Mouse (Mus musculus) left cerebral cortex, postnatal 14 days (tissue): ENCODE measurements around the gene Trip13. TPM values are rescaled to one million over a fixed set of nuclear protein-coding genes. Genes with fewer than 3 reads are reported as not detected.

ENCODE experiments used
- DNase-seq, 2 experiments: peaks; one replicate each; pipeline ENCODE4 v3.0.0; 2021 to 2022; ENCODE audit warnings: low spot score in 2 of 2, mixed read lengths in 1 of 2
- intact Hi-C: fragments of 180-260 bp; cut with DNase I; formaldehyde crosslinking; loops from one replicate; pipeline ENCODE4 v1.15.1; 2025
- long read RNA-seq, 2 experiments: library from polyadenylated mRNA; stranded (forward); transcript quantifications; one replicate each; pipeline ENCODE4 v2.0.0; 2021
- total RNA-seq, 2 experiments: library from RNA; stranded (reverse); gene quantifications; 2 replicates each; pipeline ENCODE4 v1.2.3; 2021

The Trip13 gene
- total RNA-seq: 1 to 10 TPM in 1 of 2 experiments, under 1 TPM in 1; 0.61 to 1.3 TPM
- long read RNA-seq, experiment 1, partial matches to known transcripts: 0 of 2 reads
- long read RNA-seq, experiment 1, other reads (novel, unspliced or antisense): 1 of 2 reads
- long read RNA-seq, experiment 2, partial matches to known transcripts: 0 of 1 reads
- long read RNA-seq, experiment 2, other reads (novel, unspliced or antisense): 1 of 1 reads

DNA sequence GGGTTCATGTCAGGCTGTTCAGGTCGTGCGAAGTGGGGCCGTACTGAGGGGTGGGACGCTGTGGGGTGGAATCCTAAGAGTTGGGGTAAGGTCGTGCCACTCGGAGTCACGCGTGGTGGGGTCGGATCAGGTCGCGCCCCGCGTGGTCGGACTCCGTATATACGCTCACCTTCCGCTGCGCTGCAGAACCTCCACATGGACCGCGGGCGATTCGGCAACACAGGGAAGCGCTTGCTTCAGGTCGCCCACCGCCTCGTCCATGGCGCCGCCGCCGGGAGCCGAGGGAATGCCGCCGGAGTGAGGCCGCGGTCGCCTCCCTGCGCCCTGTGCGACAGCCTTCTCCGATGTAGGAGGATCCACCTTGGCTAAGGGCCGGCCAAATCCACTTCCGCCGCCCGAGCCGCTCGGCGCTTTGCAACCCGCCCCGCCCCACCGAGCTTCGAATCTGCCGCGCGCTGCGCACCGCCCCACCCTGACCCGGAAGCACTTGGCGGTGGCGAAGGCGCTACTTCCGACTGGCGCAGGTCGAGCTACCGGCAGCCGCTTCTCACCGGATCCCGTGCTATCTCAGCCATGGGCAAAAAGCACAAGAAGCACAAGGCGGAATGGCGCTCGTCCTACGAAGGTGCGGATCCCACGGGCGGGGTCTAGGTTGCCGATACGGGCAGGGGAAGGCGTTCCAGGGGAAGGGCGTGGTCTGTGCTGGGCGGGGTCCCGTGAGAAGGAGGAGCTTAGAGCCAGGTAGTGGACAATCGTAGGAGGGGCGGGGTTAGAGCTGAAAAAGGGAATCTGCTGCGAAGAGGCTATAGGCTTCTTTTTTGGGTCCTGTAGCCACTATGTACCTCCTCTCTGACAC, at the start of gene Trip13, which contains the start of gene Brd9:
Trip13 (minus strand) TSS at position 464 of the 856 bp plus-strand sequence.
Brd9 (plus strand) TSS at position 491 of the 856 bp plus-strand sequence.
- DNase-seq: peak; percentile 87 to 89
- intact Hi-C loops: no loop called here

DNA sequence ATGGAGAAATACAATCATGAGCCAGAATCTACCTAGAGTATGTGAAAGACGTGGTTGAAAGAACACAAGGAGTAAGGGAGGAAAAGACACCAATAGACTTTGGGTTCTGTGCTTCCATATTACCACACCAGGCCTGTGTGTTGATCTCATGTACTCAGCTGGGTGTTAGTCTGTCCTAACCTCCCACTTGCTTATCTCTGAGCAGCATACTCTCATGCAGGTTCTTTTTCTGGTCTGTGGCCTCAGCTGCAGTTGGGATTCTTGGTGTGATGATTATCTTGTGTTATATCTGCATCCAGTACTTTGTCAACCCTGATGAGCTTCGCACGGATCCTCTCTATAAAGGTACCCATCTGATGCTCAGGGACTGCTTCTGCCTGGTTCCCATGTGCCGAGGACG, 39.4 kb upstream of the Trip13 start:
- intact Hi-C loops: loop anchor here (10.0 kb wide), 1 partner anchor 188 kb away; no protein-coding TSS in a partner anchor
- DNase-seq: no peak

DNA sequence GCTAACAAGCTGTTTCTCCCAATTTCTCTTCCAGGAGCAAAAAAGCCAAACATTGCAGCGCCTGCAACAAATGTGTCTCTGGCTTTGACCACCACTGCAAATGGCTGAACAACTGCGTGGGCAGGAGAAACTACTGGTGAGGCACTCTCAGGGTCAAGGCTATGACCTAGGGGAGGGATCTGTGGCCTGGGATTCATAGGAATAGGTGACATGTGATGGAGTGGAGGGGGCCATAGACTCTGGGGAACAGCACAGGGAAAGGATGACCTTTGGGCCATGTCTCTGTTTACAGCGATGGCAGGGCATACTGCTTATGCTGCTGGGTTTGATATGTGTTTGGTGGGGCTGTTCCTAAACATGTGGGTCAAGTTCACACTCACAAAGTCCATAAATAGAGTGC, 36.9 kb upstream of the Trip13 start:
- intact Hi-C loops: loop anchor here (5.0 to 10.0 kb wide), 2 partner anchors 190 to 328 kb away; no protein-coding TSS in a partner anchor
- no peak for DNase-seq

DNA sequence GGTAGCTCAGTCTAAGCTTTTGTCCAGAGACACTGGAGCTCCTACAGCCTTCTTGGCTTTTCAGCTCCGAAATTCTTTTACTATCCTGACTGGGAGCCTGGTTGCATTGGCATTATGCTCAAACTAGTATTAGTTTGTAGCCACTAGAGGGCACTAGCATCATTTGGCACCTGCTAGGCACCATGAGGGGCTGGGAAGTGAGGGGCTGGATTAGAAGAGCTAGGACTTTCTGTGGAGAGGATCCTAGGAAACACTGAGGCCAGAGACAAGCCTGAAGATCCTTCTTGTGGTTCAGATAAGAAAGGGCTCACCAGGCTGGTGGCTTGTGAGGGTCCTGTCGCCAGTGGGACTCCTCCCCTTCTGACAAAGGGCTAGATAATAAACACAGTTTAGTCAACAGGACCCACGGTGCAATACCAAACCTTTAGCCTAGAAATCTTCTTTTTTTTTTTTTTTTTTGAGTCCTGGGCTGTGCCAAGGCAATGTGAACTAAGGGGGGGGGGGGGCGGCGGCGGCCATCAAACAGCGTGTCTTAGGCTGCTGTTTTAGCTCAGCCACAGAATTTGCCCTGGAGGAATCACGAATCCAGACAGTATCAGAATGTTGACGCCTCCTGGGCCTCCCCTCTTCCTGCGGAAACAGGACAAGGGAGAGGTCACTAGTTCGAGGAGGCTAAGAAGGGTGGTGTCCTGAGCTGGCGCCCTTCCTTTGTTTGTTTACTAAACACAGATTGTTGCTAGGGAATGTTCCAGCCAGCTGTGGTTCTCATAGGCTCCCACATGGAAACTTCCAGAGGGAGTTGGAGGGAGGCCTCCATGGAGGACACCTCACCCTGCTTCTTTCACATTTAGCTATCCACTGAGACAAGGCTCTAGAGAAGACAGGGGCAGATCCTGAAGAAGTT, 33.2 kb upstream of the Trip13 start:
- intact Hi-C loops: loop anchor here (2.0 to 10.0 kb wide), 3 partner anchors 56 to 332 kb away; no protein-coding TSS in a partner anchor
- peak; percentile 73 to 77 for DNase-seq

DNA sequence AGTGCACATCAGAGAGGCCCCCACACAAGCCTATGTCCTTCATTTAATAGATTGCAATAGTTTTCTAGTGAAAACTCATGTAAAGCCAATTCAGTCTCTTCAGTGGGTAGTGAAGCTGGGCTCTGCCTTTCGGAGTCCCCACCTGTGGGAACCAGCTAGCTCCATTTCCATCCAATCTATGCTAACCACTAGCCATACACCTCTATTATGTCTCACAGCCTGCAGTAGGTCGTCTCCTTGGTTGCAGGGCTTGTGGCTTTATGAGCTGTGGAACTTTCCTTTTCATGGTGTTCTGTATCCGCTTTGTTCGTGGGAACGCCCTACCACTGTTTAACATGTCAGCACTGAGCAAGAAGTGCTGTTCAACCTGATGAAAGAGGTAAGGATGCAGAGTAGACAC, 26.0 kb upstream of the Trip13 start, which contains the start of gene Zdhhc11:
Zdhhc11 (plus strand) TSS at position 301 of the 400 bp plus-strand sequence.
- no peak for DNase-seq
- intact Hi-C loops: no loop called here

DNA sequence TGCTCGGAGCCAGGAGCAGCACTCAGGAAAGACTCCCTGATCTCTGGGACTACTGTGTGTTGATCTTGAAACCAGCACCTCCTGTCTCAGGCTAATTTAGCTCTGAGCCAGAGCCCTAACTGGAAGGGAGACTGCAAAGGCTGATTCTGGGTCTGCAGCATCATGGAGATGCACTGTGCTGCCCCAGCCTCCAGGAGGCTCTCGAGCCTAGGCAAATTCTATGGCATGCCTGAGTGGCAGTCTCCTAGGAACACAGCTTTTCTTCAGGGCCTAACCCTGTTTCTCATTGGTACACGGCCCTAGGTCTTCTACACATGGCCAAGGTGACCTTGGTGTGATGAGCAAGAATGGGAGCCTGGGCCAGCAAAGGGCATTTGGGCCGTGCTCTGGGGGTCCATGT, 23.6 kb upstream of the Trip13 start:
- intact Hi-C loops: no loop called here
- peak in 1 of 2 experiments; percentile 30 for DNase-seq

DNA sequence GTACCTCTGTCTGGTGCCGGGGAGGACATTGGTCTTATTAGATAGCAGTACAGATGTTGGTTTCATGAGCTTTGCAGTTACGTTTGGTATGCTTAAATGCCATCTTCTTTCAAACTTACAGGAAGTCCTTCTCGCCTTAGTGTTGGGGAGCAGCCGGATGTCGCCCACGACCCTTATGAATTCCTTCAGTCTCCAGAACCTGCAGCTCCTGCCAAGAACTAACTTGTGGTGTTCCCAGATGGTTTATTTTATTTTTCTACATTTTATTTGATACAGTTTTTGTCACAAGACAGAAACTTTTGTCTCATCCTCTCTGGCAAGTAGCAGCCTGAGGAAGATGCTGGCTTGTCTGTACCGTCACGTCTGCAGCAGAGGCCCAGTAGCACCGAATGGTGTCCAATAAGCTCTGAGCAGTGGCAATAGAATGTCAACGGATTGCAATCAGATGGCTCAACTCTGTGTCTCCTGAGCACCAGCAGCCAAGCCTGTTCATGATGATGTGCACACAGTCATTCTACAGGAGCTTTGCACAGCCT, 22.6 kb upstream of the Trip13 start:
- intact Hi-C loops: no loop called here
- DNase-seq: peak in 1 of 2 experiments; percentile 37

DNA sequence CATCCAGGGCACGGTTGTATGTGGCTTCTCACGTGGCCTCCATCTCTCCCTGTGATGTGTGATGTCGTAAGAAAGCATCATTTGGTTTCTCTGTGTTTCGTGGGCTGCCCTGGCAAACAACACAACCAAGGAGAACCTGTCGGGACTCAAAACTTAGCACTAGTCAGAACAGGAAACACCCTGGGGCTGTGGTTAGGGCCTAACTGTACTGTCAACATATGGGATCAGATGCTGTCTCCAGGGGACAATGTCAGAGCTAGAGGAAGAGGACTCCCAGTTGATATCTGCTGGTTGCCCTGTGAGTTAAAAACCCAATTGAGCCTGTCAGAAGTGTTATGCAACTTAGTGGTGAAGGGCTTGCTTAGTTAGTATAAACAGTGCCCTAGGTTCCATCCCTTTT, 17.9 kb upstream of the Trip13 start:
- intact Hi-C loops: no loop called here
- DNase-seq: no peak

DNA sequence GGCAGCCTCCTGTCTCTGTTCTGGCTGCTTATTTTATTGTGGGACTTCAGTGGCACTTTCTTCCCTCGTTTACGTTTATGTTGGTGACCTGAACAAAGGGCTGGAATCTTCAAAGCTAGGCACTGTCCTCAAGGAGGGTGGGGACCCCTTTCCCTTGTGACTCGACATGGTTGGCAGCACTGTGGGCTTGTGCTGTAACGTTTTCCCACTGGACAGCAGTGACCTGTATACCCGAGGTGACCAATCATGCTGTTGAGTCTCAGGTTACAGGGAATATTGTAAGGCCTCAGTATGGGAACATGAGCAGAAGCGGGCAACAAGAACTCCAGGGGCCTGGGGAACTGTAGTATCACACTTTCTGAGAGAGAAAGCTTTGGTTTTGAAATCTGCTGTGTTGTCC, 17.1 kb upstream of the Trip13 start:
- no peak for DNase-seq
- intact Hi-C loops: no loop called here

DNA sequence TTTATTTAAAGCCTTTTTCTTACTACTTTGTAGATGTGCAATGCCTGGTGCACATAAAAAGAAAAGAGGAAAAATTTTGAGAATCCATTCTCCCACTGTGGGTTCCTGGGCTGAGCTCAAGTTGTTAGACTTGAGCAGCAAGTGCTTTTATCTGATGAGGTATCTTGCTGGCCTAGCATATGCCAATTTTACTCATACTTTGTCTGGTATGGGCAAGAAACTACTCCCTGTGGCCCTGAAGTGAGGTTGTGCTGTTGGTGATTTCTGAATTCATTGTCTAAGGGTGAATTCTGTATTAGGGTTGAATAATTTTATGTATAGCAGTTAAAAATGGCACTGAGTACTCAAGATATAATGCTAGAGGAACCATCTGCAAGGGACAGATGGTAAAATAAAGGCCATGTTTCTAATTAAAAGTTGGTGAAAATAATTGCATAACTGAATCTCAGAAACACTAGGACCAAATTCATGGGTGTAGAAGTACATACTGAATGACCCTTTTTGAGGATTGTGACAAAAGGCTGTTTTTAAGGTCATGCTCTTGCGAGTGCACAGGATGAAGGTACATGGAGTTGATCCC, 16.1 kb upstream of the Trip13 start:
- no peak for DNase-seq
- intact Hi-C loops: no loop called here

DNA sequence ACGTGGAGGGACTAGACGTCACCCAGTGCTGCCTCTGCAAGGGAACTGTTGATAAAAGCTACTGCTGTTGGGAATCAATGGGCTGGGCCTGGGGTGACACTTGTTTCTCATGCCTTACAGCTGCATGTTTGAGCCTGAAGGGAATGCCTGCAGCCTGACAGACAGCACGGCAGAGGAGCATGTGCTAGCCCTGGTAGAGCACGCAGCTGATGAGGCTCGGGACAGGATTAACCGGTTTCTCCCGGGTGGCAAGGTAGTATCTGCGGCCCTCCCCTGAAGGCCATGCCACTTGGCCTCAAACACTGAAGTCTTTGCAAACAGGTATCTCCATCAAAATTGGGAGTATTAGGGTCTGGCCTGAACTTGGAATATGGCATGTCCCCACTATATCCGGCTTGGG, 7.0 kb upstream of the Trip13 start:
- intact Hi-C loops: no loop called here
- DNase-seq: no peak

DNA sequence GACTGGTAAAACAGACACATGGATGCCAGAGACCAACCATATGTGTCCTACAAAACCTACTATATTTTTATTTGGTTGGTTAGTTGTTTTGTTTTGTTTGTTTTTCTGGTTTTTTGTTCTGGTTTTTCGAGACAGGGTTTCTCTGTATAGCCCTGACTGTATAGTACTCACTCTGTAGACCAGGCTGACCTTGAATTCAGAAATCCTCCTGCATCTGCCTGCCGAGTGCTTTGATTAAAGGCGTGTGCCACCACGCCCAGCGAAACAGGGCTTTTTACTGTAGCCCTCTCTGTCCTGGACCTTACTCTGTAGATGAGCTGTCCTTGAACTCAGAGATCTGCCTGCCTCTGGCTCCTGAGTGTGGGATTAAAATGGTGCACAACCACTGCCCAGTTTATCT, 1.5 kb upstream of the Trip13 start:
- DNase-seq: no peak
- intact Hi-C loops: no loop called here

DNA sequence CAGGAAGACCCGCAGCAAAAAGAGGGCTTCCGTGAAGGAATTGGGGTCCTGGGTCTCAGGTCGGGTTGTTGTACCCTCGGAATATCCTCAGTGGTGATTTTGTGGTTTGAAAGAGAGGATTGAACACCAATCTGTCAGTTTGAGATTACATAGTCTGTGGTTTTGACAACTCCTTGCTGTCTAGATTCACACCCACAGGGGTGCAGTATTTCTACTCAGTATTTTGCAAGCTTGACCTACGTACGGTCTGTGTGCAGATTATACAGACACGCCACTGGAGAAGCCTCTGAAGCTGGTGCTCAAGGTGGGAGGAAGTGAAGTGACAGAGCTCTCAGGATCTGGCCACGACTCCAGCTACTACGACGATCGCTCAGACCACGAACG, 585 bp upstream of the Trip13 start:
- intact Hi-C loops: no loop called here
- no peak for DNase-seq

DNA sequence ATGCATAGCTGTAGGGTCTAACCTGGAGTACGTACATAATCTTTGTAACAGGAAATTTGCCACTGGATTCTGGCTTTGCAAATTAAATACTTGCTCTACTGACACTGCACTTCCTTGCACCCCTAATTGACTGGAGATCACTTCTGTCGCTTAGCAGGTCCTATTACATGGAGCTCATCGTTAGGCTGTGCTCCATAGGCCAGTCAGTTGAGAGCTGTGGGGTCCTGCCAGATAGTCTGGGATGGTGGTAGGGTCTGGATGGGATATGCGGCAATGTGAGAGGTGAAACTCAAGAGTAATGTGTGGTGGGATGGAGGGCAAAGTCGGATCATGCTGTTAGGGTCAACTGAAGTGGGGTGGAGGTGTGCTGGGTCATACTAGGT, 655 bp downstream of the Trip13 start:
- intact Hi-C loops: no loop called here
- DNase-seq: no peak

DNA sequence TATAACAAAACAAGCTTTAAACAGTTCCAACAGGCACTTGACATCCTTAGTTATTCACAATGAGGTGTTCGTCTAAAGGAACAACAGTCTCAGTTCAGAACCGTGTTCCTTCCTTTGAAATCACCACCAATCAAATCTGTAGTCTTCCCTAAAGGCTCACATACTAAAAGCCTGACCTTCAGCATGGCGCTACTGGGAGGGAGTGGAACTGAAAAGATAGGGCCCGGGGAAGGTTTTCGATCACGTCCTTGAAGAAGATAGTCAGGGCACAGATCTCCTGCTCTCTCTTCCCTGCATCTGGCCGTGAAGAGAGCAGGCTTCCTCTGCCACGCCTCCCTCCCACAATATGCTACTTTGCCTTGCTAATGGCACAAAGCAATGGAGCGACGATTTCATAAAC, 5.4 kb downstream of the Trip13 start:
- DNase-seq: no peak

DNA sequence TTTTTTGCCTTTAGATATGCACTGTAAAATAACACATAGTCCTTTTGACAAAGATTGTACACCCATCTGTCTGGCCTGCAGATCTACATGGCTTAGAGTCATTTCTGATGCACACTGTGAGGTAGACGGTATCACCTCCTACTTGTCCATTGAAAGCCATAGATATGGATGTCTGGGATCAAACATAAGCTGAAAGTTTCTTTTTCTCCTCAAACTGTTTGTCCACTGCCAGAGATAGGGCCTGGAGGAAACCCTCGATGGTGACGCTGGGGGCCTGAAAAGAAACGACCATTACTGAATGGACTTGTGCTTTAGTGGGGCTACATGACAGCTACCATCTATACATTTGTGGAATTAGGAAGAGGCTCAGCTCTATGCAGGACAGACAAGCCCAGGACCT, 24.5 kb downstream of the Trip13 start:
- intact Hi-C loops: no loop called here
- no peak for DNase-seq

More for the DNA sequence above, 5.4 kb downstream of the Trip13 start:
- intact Hi-C loops: no loop called here

DNA sequence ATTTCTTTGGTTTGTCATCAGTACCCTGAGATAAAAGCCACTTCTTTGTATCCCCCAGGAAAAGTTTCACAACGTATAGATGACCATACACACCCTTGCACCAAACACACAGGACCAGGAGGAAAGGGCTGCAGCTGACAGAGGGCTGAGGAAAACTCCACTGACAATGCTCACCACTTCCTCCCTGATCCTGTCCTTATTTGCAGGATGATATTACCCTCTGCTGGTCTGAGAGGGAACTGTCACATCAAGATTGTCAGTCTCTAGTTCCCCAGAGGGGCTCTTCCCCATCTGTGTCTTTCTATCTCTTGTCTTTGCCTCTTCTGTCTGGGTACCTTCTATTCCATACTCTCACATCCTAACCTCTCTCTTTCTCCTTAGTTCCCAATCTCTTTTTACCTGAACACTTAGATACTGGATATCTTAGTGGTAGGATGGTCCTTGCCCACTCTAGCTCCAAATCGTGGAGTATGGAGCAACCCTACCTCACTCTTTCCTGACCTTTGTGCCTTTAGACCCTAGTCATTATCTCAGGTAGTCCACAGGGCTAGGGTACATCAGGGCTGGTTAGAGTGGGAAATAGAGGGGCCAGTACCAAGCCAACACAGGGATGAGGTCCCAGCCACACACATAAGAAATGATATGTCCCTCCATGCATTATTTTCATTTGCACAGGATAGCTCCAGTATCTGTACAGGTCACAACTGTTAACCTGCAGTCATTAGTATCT, 29.7 kb downstream of the Trip13 start:
- DNase-seq: peak; percentile 64 to 73
- intact Hi-C loops: loop anchor here (1.0 to 10.0 kb wide), 5 partner anchors 77 to 483 kb away; no protein-coding TSS in a partner anchor

DNA sequence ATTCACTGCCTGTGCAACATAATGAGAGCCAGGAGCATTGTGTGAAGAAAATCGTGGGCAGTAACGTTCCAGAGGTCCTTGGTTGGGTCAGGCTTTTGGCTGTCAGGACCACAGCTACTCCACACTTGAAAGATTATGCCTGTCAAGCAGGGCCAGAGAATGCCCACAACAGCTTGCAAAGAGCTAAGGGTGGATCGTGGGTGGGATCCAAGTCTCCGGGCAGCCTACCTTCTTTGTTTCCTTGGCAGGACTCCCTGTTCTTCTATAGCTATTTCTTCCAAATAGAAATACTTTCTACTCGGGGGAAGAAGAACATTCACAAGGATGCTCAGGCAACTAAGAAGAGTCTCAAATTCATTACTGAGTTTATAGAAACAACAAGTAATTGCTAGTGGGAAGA, 30.4 kb downstream of the Trip13 start:
- intact Hi-C loops: loop anchor here (1.0 to 10.0 kb wide), 5 partner anchors 76 to 482 kb away; no protein-coding TSS in a partner anchor
- DNase-seq: peak; percentile 13 to 14
